Mouse (Mus musculus) macrophage (primary cell): ENCODE data around the gene Olfr198. TPM values are rescaled to one million over a fixed set of nuclear protein-coding genes. Genes with fewer than 3 reads are reported as not detected.
"Not testable (repeated sequence)": the region's sequence is repeated elsewhere in the genome, so short reads cannot be mapped to it uniquely, and the experiment has no call there.

Experiments
- H3K27ac ChIP-seq: fragments of 350-480 bp; formaldehyde crosslinking; 2 replicates; pipeline ENCODE4 v1.9.0; 2021
- H3K36me3 ChIP-seq: fragments of 350-480 bp; formaldehyde crosslinking; 2 replicates; pipeline ENCODE4 v1.9.0; 2021; ENCODE audit errors: inconsistent target
- H3K4me3 ChIP-seq: fragments of 350-480 bp; formaldehyde crosslinking; 2 replicates; pipeline ENCODE4 v1.9.0; 2021; ENCODE audit errors: inconsistent target
- H3K79me2 ChIP-seq: fragments of 350-480 bp; formaldehyde crosslinking; 2 replicates; pipeline ENCODE4 v1.9.0; 2021; ENCODE audit errors: inconsistent target
- WGBS: methylation state at CpG from one replicate; pipeline ENCODE4 v1.1.7; 2026; ENCODE audit warnings: inconsistent platforms; ENCODE audit not compliant: missing documents; 5-methylcytosine and 5-hydroxymethylcytosine counted together
- polyA plus RNA-seq: library from polyadenylated mRNA; stranded (reverse); fragments of 250-400 nt; gene quantifications from 3 replicates; pipeline ENCODE4 v1.2.4, GENCODE M21; 2018; ENCODE audit warnings: inconsistent platforms
- total RNA-seq, 78 experiments: library from RNA; depleted of rRNA; stranded (reverse); fragments of 250-400 nt; gene quantifications; 1 replicate in 9 of 78; 2 replicates in 24 of 78; 3 replicates in 43 of 78; 4 replicates in 2 of 78; pipeline ENCODE4 v1.2.4; 2018; ENCODE audit warnings: inconsistent platforms in 56 of 78

Gene Olfr198
- not detected for total RNA-seq (2018; cell fraction: chromatin; rRNA removed)
- total RNA-seq (2018; cell fraction: cytosol; rRNA removed): not detected
- not detected for total RNA-seq (2018; cell fraction: nucleus; rRNA removed)
- not detected in 3 replicates for polyA plus RNA-seq

GRCm38 (mm10) chr16:59203433-59203832, at the start of gene Olfr198:
Olfr198 (minus strand) TSS chr16:59203533.
- WGBS: no CpG with 5 or more reads among the region's 1 CpGs
- H3K27ac ChIP-seq, H3K36me3 ChIP-seq, H3K79me2 ChIP-seq, H3K4me3 ChIP-seq: not testable (repeated sequence)

- Histone ChIP-seq H3K27ac (no peak overlapping the region), H3K4me3 (no peak overlapping the region), H3K36me3 (no peaks in the 10 kb centered on the region), H3K79me2 (no peaks in the 10 kb centered on the region)
- 89% methylated on average over 17 of the region's 17 CpGs for WGBS
Observed at GRCm38 (mm10) chr16:59249684-59250083, 46.4 kb upstream of the Olfr198 start.

- WGBS: 73% methylated on average over 1 of the region's 1 CpGs
- not testable (repeated sequence) for H3K79me2 ChIP-seq, H3K4me3 ChIP-seq, H3K36me3 ChIP-seq, H3K27ac ChIP-seq
Observed at GRCm38 (mm10) chr16:59219667-59220066, 16.3 kb upstream of the Olfr198 start, which contains the start of gene Olfr199. Olfr199 (minus strand) TSS chr16:59219767.

GRCm38 (mm10) chr16:59217861-59218260, 14.5 kb upstream of the Olfr198 start:
- not testable (repeated sequence) for H3K4me3 ChIP-seq, H3K36me3 ChIP-seq, H3K79me2 ChIP-seq, H3K27ac ChIP-seq
- 75% methylated on average over 2 of the region's 3 CpGs for WGBS

GRCm38 (mm10) chr16:59170354-59170753, 33.0 kb downstream of the Olfr198 start, which contains the start of gene Olfr196:
Olfr196 (minus strand) TSS chr16:59170454.
- Histone ChIP-seq H3K4me3 (no peak within 1 kb of the TSS), H3K79me2 (no peaks in the 10 kb centered on the region), H3K27ac (no peak within 1 kb of the TSS), H3K36me3 (no peaks in the 10 kb centered on the region)
- WGBS: 85% methylated on average over 3 of the region's 3 CpGs

GRCm38 (mm10) chr16:59151996-59152395, 51.3 kb downstream of the Olfr198 start:
- Histone ChIP-seq H3K4me3 (no peak overlapping the region), H3K27ac (no peak overlapping the region), H3K36me3 (no peaks in the 10 kb centered on the region), H3K79me2 (no peaks in the 10 kb centered on the region)
- WGBS: 100% methylated on average over 2 of the region's 2 CpGs

Other genes starting within 250 kb of the Olfr198 start
- gene Olfr183, start 208.2 kb downstream of the Olfr198 start, polyA plus RNA-seq: not detected in 3 replicates
- not detected in 3 replicates for gene Olfr186, start 173.2 kb downstream of the Olfr198 start, polyA plus RNA-seq
- not detected in 3 replicates for gene Olfr187, start 163.8 kb downstream of the Olfr198 start, polyA plus RNA-seq
- gene Olfr190, start 125.5 kb downstream of the Olfr198 start, polyA plus RNA-seq: not detected in 3 replicates
- gene Olfr191, start 113.7 kb downstream of the Olfr198 start, polyA plus RNA-seq: not detected in 3 replicates
- not detected in 3 replicates for gene Olfr193, start 91.7 kb downstream of the Olfr198 start, polyA plus RNA-seq
- not detected in 3 replicates for gene Olfr194, start 82.5 kb downstream of the Olfr198 start, polyA plus RNA-seq
- not detected in 3 replicates for gene Olfr195, start 56.5 kb downstream of the Olfr198 start, polyA plus RNA-seq
- not detected in 3 replicates for gene Olfr196, start 33.1 kb downstream of the Olfr198 start, polyA plus RNA-seq
- not detected in 3 replicates for gene Olfr199, start 16.2 kb upstream of the Olfr198 start, polyA plus RNA-seq
- gene Olfr201, start 69.1 kb upstream of the Olfr198 start, polyA plus RNA-seq: not detected in 3 replicates
- not detected in 3 replicates for gene Olfr202, start 83.3 kb upstream of the Olfr198 start, polyA plus RNA-seq
- not detected in 3 replicates for gene Olfr203, start 95.3 kb upstream of the Olfr198 start, polyA plus RNA-seq
- gene Olfr204, start 114.7 kb upstream of the Olfr198 start, polyA plus RNA-seq: not detected in 3 replicates
- gene Olfr205, start 127.6 kb upstream of the Olfr198 start, polyA plus RNA-seq: not detected in 3 replicates
- gene Olfr206, start 145.7 kb upstream of the Olfr198 start, polyA plus RNA-seq: not detected in 3 replicates
- not detected in 3 replicates for gene Olfr209, start 160.5 kb upstream of the Olfr198 start, polyA plus RNA-seq
- not detected in 3 replicates for gene Gabrr3, start 203.8 kb upstream of the Olfr198 start, polyA plus RNA-seq